Mouse (Mus musculus): ENCODE measurements around the gene Cnrip1.

Cnrip1 gene

GRCm38 (mm10) chr11:17083866-17084265, 32.5 kb downstream of the Cnrip1 start:
- in situ Hi-C loops (cut with MboI; ENCODE audit: low pct_unique_long_range_greater_than_20kb in 1 of 2, low sequenced_read_pairs in 2 of 2, unreplicated experiment in 1 of 2): no loop called here

- in situ Hi-C loops (cut with MboI; ENCODE audit: low pct_unique_long_range_greater_than_20kb in 1 of 2, low sequenced_read_pairs in 2 of 2, unreplicated experiment in 1 of 2): no loop called here
These were observed 34.7 kb downstream of the Cnrip1 start for GRCm38 (mm10) chr11:17086106-17086505.

- in situ Hi-C loops (cut with MboI; ENCODE audit: low pct_unique_long_range_greater_than_20kb in 1 of 2, low sequenced_read_pairs in 2 of 2, unreplicated experiment in 1 of 2): no loop called here
These were observed 55.5 kb downstream of the Cnrip1 start for GRCm38 (mm10) chr11:17106936-17107335.

GRCm38 (mm10) chr11:17107359-17107758, 56.0 kb downstream of the Cnrip1 start:
- in situ Hi-C loops (cut with MboI; ENCODE audit: low pct_unique_long_range_greater_than_20kb in 1 of 2, low sequenced_read_pairs in 2 of 2, unreplicated experiment in 1 of 2): no loop called here

- in situ Hi-C loops (cut with MboI; ENCODE audit: low pct_unique_long_range_greater_than_20kb in 1 of 2, low sequenced_read_pairs in 2 of 2, unreplicated experiment in 1 of 2): no loop called here
These were observed 61.2 kb downstream of the Cnrip1 start for GRCm38 (mm10) chr11:17112419-17113090.

- in situ Hi-C loops (cut with MboI; ENCODE audit: low pct_unique_long_range_greater_than_20kb in 1 of 2, low sequenced_read_pairs in 2 of 2, unreplicated experiment in 1 of 2): no loop called here
These were observed 75.0 kb downstream of the Cnrip1 start for GRCm38 (mm10) chr11:17126418-17126817.
